Mouse (Mus musculus): ENCODE data around the gene Snca. TPM values are rescaled to one million over a fixed set of nuclear protein-coding genes. Genes with fewer than 3 reads are reported as not detected.

Snca gene
- polyA plus RNA-seq (2012; ENCODE audit: insufficient read depth, insufficient read length, missing spikeins), result not detected in 2 replicates

DNA sequence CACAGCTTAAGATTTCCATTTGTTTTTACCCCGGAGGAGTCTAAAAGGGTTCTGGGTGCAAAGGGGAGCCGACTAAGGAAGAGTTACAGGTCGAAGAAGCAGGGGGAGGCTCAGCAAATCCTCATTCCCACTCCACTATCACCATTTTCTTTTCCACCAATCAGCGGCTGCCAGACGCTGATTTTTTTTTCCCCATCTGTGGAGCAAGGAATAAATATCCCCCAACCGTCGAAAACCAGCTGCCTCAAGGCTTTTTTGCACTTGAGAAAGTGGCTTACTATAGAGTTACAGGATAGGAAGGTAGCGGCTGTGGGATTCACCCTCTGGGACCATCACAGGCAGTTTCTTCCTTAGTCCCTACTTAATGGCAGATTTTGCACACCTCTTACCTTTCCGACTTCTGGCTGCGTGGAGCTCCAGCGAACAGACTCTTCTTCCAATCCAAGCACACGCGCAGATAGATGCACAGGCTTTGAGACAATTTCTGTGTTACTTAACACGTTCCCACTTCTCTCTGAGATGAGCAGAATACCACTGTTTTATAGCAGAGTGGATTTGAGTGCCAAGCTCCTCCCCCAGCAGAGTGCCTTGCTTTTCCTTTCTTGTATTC, at the start of gene Snca:
TSS of gene Snca (minus strand) at position 574 of the 610 bp plus-strand sequence.
- TF ChIP-seq POLR2A (IDR thresholded peaks at IDR 0.05; ENCODE audit: borderline replicate concordance, low read depth, low read length), result no peak
- no peak for TF ChIP-seq CTCF (IDR thresholded peaks at IDR 0.05; ENCODE audit: low read depth, low read length)
- Histone ChIP-seq H3K27ac (ENCODE audit: insufficient read depth, low read depth, low read length) (no peak within 1 kb of the TSS), H3K4me3 (ENCODE audit: insufficient read depth, low read length) (no peak within 1 kb of the TSS)

DNA sequence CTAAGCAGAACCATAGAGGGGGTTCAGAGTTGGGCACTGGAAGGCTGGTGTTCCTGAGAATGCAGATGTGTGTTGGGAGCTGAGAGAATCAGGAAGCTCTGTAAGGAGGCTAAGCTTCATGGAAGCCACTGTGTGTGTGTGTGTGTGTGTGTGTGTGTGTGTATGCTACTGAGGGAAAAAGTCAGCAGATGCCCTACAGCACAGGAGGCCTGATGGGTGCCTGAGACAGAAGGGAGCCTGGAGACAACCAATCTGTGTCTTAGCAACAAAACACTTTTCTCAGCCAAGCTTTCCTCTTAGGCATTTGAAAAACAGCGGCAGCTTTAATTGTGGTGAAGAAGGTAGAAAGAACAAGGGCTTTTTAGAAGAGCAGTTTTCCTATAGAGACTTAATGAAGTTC, 40.5 kb upstream of the Snca start:
- Histone ChIP-seq H3K27ac (ENCODE audit: insufficient read depth, low read depth, low read length) (no peak overlapping the region), H3K4me1 (ENCODE audit: control insufficient read depth, insufficient read depth, low read length) (no peaks in the 10 kb centered on the region), H3K4me3 (ENCODE audit: insufficient read depth, low read length) (no peak overlapping the region)
- no peak for TF ChIP-seq POLR2A (IDR thresholded peaks at IDR 0.05; ENCODE audit: borderline replicate concordance, low read depth, low read length)
- no peak for TF ChIP-seq CTCF (IDR thresholded peaks at IDR 0.05; ENCODE audit: low read depth, low read length)

More for the DNA sequence above, at the start of gene Snca:
- no peaks in the 10 kb centered on the region for H3K4me1 ChIP-seq (ENCODE audit: control insufficient read depth, insufficient read depth, low read length)

DNA sequence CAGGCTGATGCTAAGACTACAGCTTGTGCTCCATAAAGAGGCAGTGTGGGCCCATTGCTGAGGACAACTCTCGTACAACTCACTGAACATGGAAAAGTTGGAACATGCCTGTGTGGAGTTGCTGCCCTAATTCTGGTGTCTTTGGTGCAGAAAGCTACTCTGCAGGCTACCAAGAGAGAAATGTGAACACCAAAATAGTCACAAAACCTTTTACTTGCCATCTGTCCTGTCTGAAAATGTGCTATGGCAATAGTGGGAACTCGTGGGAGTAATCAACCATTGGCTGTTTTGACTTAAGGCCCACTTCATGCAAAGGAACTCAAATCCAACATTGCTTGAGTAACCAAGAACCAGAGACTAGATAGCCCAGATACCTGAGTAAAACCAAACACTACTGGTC, 26.9 kb upstream of the Snca start:
- Histone ChIP-seq H3K27ac (ENCODE audit: insufficient read depth, low read depth, low read length) (no peak overlapping the region), H3K4me1 (ENCODE audit: control insufficient read depth, insufficient read depth, low read length) (no peaks in the 10 kb centered on the region), H3K4me3 (ENCODE audit: insufficient read depth, low read length) (no peak overlapping the region)
- no peak for TF ChIP-seq CTCF (IDR thresholded peaks at IDR 0.05; ENCODE audit: low read depth, low read length)
- TF ChIP-seq POLR2A (IDR thresholded peaks at IDR 0.05; ENCODE audit: borderline replicate concordance, low read depth, low read length), result no peak

DNA sequence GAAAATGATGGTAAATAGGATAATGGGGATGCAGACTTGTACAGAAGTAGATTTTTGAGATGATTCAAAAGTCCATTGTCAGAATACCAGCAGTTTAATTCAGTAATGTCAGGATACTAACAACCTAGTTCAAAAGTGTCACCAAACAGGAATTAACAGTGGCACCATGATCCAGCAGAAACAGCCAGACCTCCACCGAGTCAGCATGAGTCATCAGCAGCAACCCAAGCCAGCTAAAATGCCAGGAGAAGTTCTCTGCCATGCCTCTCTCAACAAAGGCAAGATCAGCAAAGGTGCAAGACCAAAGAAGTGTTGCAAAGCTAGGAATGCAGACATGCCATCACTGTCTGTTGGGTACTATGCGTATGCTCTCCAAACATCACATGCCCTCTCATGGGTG, 22.0 kb upstream of the Snca start:
- Histone ChIP-seq H3K4me3 (ENCODE audit: insufficient read depth, low read length) (no peak overlapping the region), H3K27ac (ENCODE audit: insufficient read depth, low read depth, low read length) (no peak overlapping the region), H3K4me1 (ENCODE audit: control insufficient read depth, insufficient read depth, low read length) (no peaks in the 10 kb centered on the region)
- TF ChIP-seq POLR2A (IDR thresholded peaks at IDR 0.05; ENCODE audit: borderline replicate concordance, low read depth, low read length) (no peak), CTCF (IDR thresholded peaks at IDR 0.05; ENCODE audit: low read depth, low read length) (no peak)

DNA sequence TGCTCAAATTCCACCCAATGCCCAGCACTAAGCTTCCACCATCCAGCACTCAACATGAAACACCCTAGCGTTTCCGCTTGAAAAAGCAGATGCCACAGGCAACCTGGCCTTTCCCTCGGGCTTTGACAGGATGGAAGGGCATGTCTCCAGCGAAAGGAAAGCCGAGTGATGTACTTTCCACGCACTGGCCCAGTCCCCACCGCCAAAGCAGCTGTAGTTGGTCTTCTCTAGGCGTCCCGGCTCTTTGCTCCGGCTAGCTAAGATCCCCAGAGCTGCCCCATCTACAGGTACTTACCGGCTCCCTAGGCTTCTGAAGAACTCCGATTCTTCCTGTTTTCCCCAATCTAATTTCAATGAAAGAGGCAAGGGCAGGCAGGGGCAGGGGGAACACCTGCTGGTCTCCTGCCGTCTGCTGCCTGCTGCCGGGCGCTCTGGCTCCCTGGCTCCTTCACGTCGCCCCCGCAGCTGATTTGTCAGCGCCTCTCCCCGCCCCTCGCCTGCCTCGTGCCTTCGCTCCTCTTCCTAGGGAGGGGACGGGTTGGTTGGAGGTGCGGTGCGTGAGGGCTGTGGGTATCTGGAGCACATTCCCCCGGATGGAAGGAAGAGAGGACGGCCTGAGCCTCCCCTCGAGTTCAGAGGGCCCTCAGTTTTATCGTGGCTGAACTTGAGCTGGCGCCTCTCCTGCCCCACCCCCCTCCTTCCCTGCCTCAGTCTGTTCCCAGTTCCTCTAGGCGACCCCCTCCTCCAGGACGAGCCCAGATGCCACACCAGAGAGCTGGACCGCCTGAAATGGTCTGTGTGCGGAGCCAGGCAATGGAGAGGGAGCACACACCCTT, 1.0 kb downstream of the Snca start:
- H3K4me3 ChIP-seq (ENCODE audit: insufficient read depth, low read length), result no peak overlapping the region

DNA sequence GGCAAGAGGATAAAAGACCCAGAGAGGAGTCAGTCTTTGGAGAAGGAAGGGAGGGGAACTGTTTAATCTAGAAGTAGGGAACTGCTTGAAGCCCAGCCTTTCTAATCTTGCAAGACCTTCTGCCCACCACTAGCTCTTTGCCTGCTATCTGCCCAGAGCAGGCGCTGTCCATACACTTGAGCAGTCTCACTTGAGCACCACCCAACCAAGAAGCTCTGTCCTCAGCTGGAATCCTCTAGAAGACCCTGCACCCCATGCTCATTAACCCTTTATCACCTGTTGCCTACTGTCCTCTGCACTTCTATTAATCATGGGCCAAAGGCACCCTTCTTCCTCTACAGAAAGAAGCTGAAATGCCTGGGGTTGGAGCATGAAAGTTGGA, 1.6 kb downstream of the Snca start:
- no peak overlapping the region for H3K4me3 ChIP-seq (ENCODE audit: insufficient read depth, low read length)
- no peaks in the 10 kb centered on the region for H3K4me1 ChIP-seq (ENCODE audit: control insufficient read depth, insufficient read depth, low read length)
- TF ChIP-seq CTCF (IDR thresholded peaks at IDR 0.05; ENCODE audit: low read depth, low read length) (no peak), POLR2A (IDR thresholded peaks at IDR 0.05; ENCODE audit: borderline replicate concordance, low read depth, low read length) (no peak)
- no peak overlapping the region for H3K27ac ChIP-seq (ENCODE audit: insufficient read depth, low read depth, low read length)

More for the DNA sequence above, 1.0 kb downstream of the Snca start:
- no peaks in the 10 kb centered on the region for H3K4me1 ChIP-seq (ENCODE audit: control insufficient read depth, insufficient read depth, low read length)
- no peak for TF ChIP-seq POLR2A (IDR thresholded peaks at IDR 0.05; ENCODE audit: borderline replicate concordance, low read depth, low read length)
- no peak for TF ChIP-seq CTCF (IDR thresholded peaks at IDR 0.05; ENCODE audit: low read depth, low read length)
- no peak overlapping the region for H3K27ac ChIP-seq (ENCODE audit: insufficient read depth, low read depth, low read length)

DNA sequence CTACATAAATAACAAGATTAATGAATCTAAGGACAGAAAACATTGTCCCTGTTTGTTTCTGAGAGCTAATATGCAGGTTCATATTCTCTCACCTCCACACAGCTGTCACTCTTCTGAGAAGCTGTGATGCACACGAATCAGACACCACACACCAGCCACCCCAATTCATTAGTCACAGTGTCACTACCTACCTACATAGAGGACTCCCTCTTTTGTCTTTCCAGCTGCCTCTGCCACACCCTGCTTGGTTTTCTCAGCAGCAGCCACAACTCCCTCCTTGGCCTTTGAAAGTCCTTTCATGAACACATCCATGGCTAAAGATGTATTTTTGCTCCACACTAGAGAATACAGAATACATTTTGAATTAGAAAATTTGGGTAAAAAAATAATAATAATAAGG, 2.4 kb downstream of the Snca start:
- Histone ChIP-seq H3K27ac (ENCODE audit: insufficient read depth, low read depth, low read length) (no peak overlapping the region), H3K4me1 (ENCODE audit: control insufficient read depth, insufficient read depth, low read length) (no peaks in the 10 kb centered on the region), H3K4me3 (ENCODE audit: insufficient read depth, low read length) (no peak overlapping the region)
- no peak for TF ChIP-seq POLR2A (IDR thresholded peaks at IDR 0.05; ENCODE audit: borderline replicate concordance, low read depth, low read length)
- TF ChIP-seq CTCF (IDR thresholded peaks at IDR 0.05; ENCODE audit: low read depth, low read length), result no peak

DNA sequence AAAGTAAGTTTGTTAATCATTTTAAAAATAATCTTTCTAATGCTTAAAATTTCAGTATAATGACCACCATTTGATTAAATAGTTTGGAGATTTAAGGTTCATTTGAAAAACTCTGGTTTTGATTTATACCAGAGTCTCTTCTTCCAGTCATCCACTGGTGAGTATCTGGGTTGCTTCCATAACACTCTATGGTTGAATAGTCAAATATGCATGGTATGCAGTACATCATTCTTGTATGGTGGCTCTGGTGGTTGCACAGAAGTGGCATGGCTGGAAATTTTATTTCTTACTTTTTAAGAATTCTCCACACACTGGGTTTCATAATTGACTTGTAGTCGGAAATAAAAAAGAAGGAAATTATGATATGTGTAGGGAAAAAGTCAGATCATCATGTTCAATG, 10.4 kb downstream of the Snca start:
- H3K4me1 ChIP-seq (ENCODE audit: control insufficient read depth, insufficient read depth, low read length), result no peaks in the 10 kb centered on the region
- TF ChIP-seq POLR2A (IDR thresholded peaks at IDR 0.05; ENCODE audit: borderline replicate concordance, low read depth, low read length) (no peak), CTCF (IDR thresholded peaks at IDR 0.05; ENCODE audit: low read depth, low read length) (no peak)
- no peak overlapping the region for H3K27ac ChIP-seq (ENCODE audit: insufficient read depth, low read depth, low read length)

DNA sequence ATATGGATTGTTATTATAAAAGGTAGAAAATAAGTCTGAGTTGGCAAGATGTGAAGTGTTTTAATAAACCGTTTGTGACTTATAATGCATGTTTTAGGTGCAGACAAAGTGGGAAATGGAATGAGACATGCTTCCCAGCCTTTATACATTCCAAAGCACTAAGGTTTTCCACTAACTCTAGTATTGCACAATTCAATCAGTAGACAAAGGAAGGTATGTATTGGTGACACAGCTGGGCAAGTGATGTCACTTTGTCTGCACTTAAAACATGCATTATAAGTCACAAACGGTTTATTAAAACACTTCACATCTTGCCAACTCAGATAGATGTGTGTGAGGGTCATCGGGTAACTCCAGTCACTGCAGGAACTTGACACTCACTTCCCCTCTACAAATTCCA, 16.1 kb downstream of the Snca start:
- Histone ChIP-seq H3K4me1 (ENCODE audit: control insufficient read depth, insufficient read depth, low read length) (no peaks in the 10 kb centered on the region), H3K27ac (ENCODE audit: insufficient read depth, low read depth, low read length) (no peak overlapping the region), H3K4me3 (ENCODE audit: insufficient read depth, low read length) (no peak overlapping the region)
- TF ChIP-seq CTCF (IDR thresholded peaks at IDR 0.05; ENCODE audit: low read depth, low read length) (no peak), POLR2A (IDR thresholded peaks at IDR 0.05; ENCODE audit: borderline replicate concordance, low read depth, low read length) (no peak)

More for the DNA sequence above, 10.4 kb downstream of the Snca start:
- H3K4me3 ChIP-seq (ENCODE audit: insufficient read depth, low read length), result no peak overlapping the region

DNA sequence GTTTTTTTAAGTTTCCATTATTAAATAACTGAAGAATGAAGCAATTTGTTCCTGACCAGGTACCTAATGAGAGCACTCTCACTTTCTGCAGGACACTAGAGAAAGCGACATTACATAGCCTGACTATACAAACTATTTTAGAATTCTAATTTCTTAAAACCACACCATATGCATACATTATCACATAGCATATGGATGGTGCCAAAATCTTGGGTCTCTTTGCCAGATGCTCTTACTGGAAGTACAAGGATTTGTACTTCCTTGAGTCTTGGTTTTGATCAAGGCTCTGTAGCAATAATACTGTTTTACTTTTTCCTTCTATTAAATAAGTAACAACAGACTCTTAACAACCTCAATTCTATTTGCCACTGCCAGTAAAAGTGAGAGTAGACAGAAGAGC, 31.4 kb downstream of the Snca start:
- Histone ChIP-seq H3K4me1 (ENCODE audit: control insufficient read depth, insufficient read depth, low read length) (no peaks in the 10 kb centered on the region), H3K27ac (ENCODE audit: insufficient read depth, low read depth, low read length) (no peak overlapping the region), H3K4me3 (ENCODE audit: insufficient read depth, low read length) (no peak overlapping the region)
- no peak for TF ChIP-seq CTCF (IDR thresholded peaks at IDR 0.05; ENCODE audit: low read depth, low read length)
- TF ChIP-seq POLR2A (IDR thresholded peaks at IDR 0.05; ENCODE audit: borderline replicate concordance, low read depth, low read length), result no peak

Measured in bone marrow macrophage, adult 2 months (primary cell).